Mouse (Mus musculus) megakaryocyte, embryonic 14.5 days (primary cell): Measurements from ENCODE around the gene Srrm1. TPM values are rescaled to one million over a fixed set of nuclear protein-coding genes. Genes with fewer than 3 reads are reported as not detected.

ENCODE experiments used
- H3K27me3 ChIP-seq: replicated peaks from 2 replicates; pipeline ENCODE3; 2012; ENCODE audit warnings: inconsistent platforms
- H3K36me3 ChIP-seq: replicated peaks from 2 replicates; pipeline ENCODE3; 2012; ENCODE audit warnings: low read length, inconsistent platforms, mixed read lengths
- H3K4me1 ChIP-seq: 2 replicates; pipeline ENCODE4 v1.6.1; 2012; ENCODE audit warnings: inconsistent platforms
- H3K4me3 ChIP-seq: replicated peaks from 2 replicates; pipeline ENCODE3; 2012; ENCODE audit warnings: moderate library complexity, mild to moderate bottlenecking, inconsistent platforms
- H3K9me3 ChIP-seq: 2 replicates; pipeline ENCODE4 v1.6.1; 2012; ENCODE audit warnings: inconsistent platforms
- FLI1 ChIP-seq: IDR thresholded peaks from 2 replicates; pipeline ENCODE4 v1.6.1; 2012; ENCODE audit warnings: low read length, inconsistent platforms, mixed read lengths
- GATA1 ChIP-seq: IDR thresholded peaks from 3 replicates; pipeline ENCODE4 v1.6.1; 2012; ENCODE audit warnings: mixed read lengths, low read length, inconsistent platforms, borderline replicate concordance
- polyA plus RNA-seq: library from polyadenylated mRNA; stranded (reverse); fragments of >175 nt; gene quantifications from 2 replicates; pipeline ENCODE4 v1.2.3, GENCODE M21; 2012; ENCODE audit warnings: low replicate concordance; ENCODE audit not compliant: insufficient read depth

Srrm1 gene
- 207 and 466 TPM in 2 replicates for polyA plus RNA-seq

- Histone ChIP-seq H3K36me3 (peaks cover 21% of the 10 kb centered on the region), H3K27me3 (no peaks in the 10 kb centered on the region), H3K4me1 (peaks cover 52% of the 10 kb centered on the region), H3K4me3 (peak within 1 kb of the TSS; percentile 97), H3K9me3 (no peaks in the 10 kb centered on the region)
- TF ChIP-seq GATA1 (no peak), FLI1 (no peak)
These were observed at the start of gene Srrm1 for GRCm38 (mm10) chr4:135353066-135353793. Srrm1 (minus strand) TSS chr4:135353321.

- TF ChIP-seq GATA1 (no peak), FLI1 (no peak)
- Histone ChIP-seq H3K9me3 (no peaks in the 10 kb centered on the region), H3K4me1 (peaks cover 39% of the 10 kb centered on the region), H3K27me3 (peaks cover 28% of the 10 kb centered on the region), H3K4me3 (no peak overlapping the region), H3K36me3 (peaks cover 12% of the 10 kb centered on the region)
These were observed 48.8 kb upstream of the Srrm1 start for GRCm38 (mm10) chr4:135401881-135402280.

- TF ChIP-seq FLI1 = no peak
- no peak for TF ChIP-seq GATA1
- Histone ChIP-seq H3K36me3 (peaks cover 3% of the 10 kb centered on the region), H3K27me3 (peaks cover 56% of the 10 kb centered on the region), H3K4me3 (peak within 1 kb of the TSS; percentile 84), H3K9me3 (peaks cover 11% of the 10 kb centered on the region), H3K4me1 (peaks cover 27% of the 10 kb centered on the region)
These were observed 44.9 kb upstream of the Srrm1 start, which contains the start of gene Ncmap for GRCm38 (mm10) chr4:135397991-135398390. Ncmap (minus strand) TSS chr4:135398227.

GRCm38 (mm10) chr4:135397551-135397950 lies 44.4 kb upstream of the Srrm1 start:
- peaks cover 27% of the 10 kb centered on the region for H3K4me1 ChIP-seq
- TF ChIP-seq GATA1 (no peak), FLI1 (no peak)
- peaks cover 15% of the 10 kb centered on the region for H3K9me3 ChIP-seq
- H3K4me3 ChIP-seq = peak overlapping the region; percentile 84
- peaks cover 59% of the 10 kb centered on the region for H3K27me3 ChIP-seq
- H3K36me3 ChIP-seq = peaks cover under 1% of the 10 kb centered on the region

GRCm38 (mm10) chr4:135396303-135396702 lies 43.2 kb upstream of the Srrm1 start:
- H3K9me3 ChIP-seq = peaks cover 19% of the 10 kb centered on the region
- TF ChIP-seq GATA1 (no peak), FLI1 (no peak)
- peak overlapping the region; percentile 24 for H3K4me3 ChIP-seq
- H3K36me3 ChIP-seq = no peaks in the 10 kb centered on the region
- peaks cover 17% of the 10 kb centered on the region for H3K4me1 ChIP-seq
- H3K27me3 ChIP-seq = peaks cover 67% of the 10 kb centered on the region

GRCm38 (mm10) chr4:135395375-135395774 lies 42.3 kb upstream of the Srrm1 start:
- Histone ChIP-seq H3K27me3 (peaks cover 70% of the 10 kb centered on the region), H3K9me3 (peaks cover 19% of the 10 kb centered on the region), H3K4me3 (no peak overlapping the region), H3K36me3 (no peaks in the 10 kb centered on the region), H3K4me1 (peaks cover 12% of the 10 kb centered on the region)
- TF ChIP-seq GATA1 (no peak), FLI1 (no peak)

- Histone ChIP-seq H3K4me3 (no peak overlapping the region), H3K4me1 (peaks cover 12% of the 10 kb centered on the region), H3K27me3 (peaks cover 70% of the 10 kb centered on the region), H3K9me3 (peaks cover 19% of the 10 kb centered on the region), H3K36me3 (no peaks in the 10 kb centered on the region)
- TF ChIP-seq FLI1 = no peak
- no peak for TF ChIP-seq GATA1
These were observed 41.5 kb upstream of the Srrm1 start for GRCm38 (mm10) chr4:135394666-135395065.

GRCm38 (mm10) chr4:135393381-135393780 lies 40.3 kb upstream of the Srrm1 start:
- Histone ChIP-seq H3K27me3 (peaks cover 64% of the 10 kb centered on the region), H3K4me1 (peaks cover 10% of the 10 kb centered on the region), H3K4me3 (no peak overlapping the region), H3K9me3 (peaks cover 24% of the 10 kb centered on the region), H3K36me3 (no peaks in the 10 kb centered on the region)
- TF ChIP-seq GATA1 = no peak
- no peak for TF ChIP-seq FLI1

- peaks cover 27% of the 10 kb centered on the region for H3K9me3 ChIP-seq
- no peak overlapping the region for H3K4me3 ChIP-seq
- no peaks in the 10 kb centered on the region for H3K36me3 ChIP-seq
- H3K27me3 ChIP-seq = peaks cover 64% of the 10 kb centered on the region
- TF ChIP-seq FLI1 (no peak), GATA1 (no peak)
- H3K4me1 ChIP-seq = peaks cover 4% of the 10 kb centered on the region
These were observed 39.7 kb upstream of the Srrm1 start for GRCm38 (mm10) chr4:135392801-135393200.

- Histone ChIP-seq H3K4me3 (no peak overlapping the region), H3K4me1 (no peaks in the 10 kb centered on the region), H3K36me3 (no peaks in the 10 kb centered on the region), H3K9me3 (peaks cover 24% of the 10 kb centered on the region), H3K27me3 (peaks cover 58% of the 10 kb centered on the region)
- TF ChIP-seq FLI1 = no peak
- no peak for TF ChIP-seq GATA1
These were observed 37.9 kb upstream of the Srrm1 start for GRCm38 (mm10) chr4:135391014-135391413.
